Mouse (Mus musculus) kidney, postnatal 0 days (tissue): ENCODE results near the gene Pkn3. TPM values are rescaled to one million over a fixed set of nuclear protein-coding genes. Genes with fewer than 3 reads are reported as not detected.

ENCODE experiments used
- polyA plus RNA-seq: library from polyadenylated mRNA; unstranded; fragments of >200 nt; fragmentation: Nextera tagmentation; extraction: Ambion mirVana; gene quantifications from 2 replicates; pipeline ENCODE4 v1.2.1, GENCODE M21; 2015

Pkn3 gene
- polyA plus RNA-seq, 1 experiment from 2014 or later, result 6.4 TPM

Other genes with a start within 250 kb of the Pkn3 start
- gene Cercam, start 208.5 kb upstream of the Pkn3 start, polyA plus RNA-seq, result 10.2 and 10.3 TPM in 2 replicates
- 33.1 and 36.9 TPM in 2 replicates for gene Odf2, start 188.5 kb upstream of the Pkn3 start, polyA plus RNA-seq
- 31.2 and 37.5 TPM in 2 replicates for gene Gle1, start 142.3 kb upstream of the Pkn3 start, polyA plus RNA-seq
- gene Sptan1, start 112.1 kb upstream of the Pkn3 start, polyA plus RNA-seq, result 92.4 and 94.3 TPM in 2 replicates
- gene Wdr34, start 28.8 kb upstream of the Pkn3 start, polyA plus RNA-seq, result 26.2 and 29.1 TPM in 2 replicates
- 411 and 412 TPM in 2 replicates for gene Set, start 20.3 kb upstream of the Pkn3 start, polyA plus RNA-seq
- gene Zdhhc12, start 16.0 kb downstream of the Pkn3 start, polyA plus RNA-seq, result 31.8 and 37.0 TPM in 2 replicates
- gene Zer1, start 46.9 kb downstream of the Pkn3 start, polyA plus RNA-seq, result 4.4 and 4.9 TPM in 2 replicates
- 6.4 and 6.6 TPM in 2 replicates for gene Tbc1d13, start 56.1 kb downstream of the Pkn3 start, polyA plus RNA-seq
- gene Endog, start 93.8 kb downstream of the Pkn3 start, polyA plus RNA-seq, result 53.5 and 58.2 TPM in 2 replicates
- gene Spout1, start 100.8 kb downstream of the Pkn3 start, polyA plus RNA-seq, result 41.8 and 44.7 TPM in 2 replicates
- 22.7 and 22.9 TPM in 2 replicates for gene Kyat1, start 128.2 kb downstream of the Pkn3 start, polyA plus RNA-seq
- gene Lrrc8a, start 160.0 kb downstream of the Pkn3 start, polyA plus RNA-seq, result 50.2 and 51.3 TPM in 2 replicates
- 0.20 and 0.29 TPM in 2 replicates for gene Gm28035, start 162.9 kb downstream of the Pkn3 start, polyA plus RNA-seq
- gene Phyhd1, start 188.5 kb downstream of the Pkn3 start, polyA plus RNA-seq, result 18.9 and 19.2 TPM in 2 replicates
- gene Gm28038, start 203.4 kb downstream of the Pkn3 start, polyA plus RNA-seq, result not detected in 2 replicates
- gene Dolk, start 208.7 kb downstream of the Pkn3 start, polyA plus RNA-seq, result 33.8 and 36.3 TPM in 2 replicates
- gene Nup188, start 208.7 kb downstream of the Pkn3 start, polyA plus RNA-seq, result 17.3 and 17.5 TPM in 2 replicates